Mouse (Mus musculus) myocyte (in vitro differentiated cells): Measurements from ENCODE around the gene Arhgap10. TPM values are rescaled to one million over a fixed set of nuclear protein-coding genes. Genes with fewer than 3 reads are reported as not detected.

Experiments
- H3K27me3 ChIP-seq: one replicate; pipeline ENCODE4 v1.6.1; 2011; ENCODE audit not compliant: control insufficient read depth, insufficient read depth, insufficient read length
- H3K36me3 ChIP-seq: one replicate; pipeline ENCODE4 v1.6.1; 2011; ENCODE audit not compliant: control insufficient read depth, insufficient read depth
- H3K4me2 ChIP-seq: one replicate; pipeline ENCODE4 v1.6.1; 2011; ENCODE audit warnings: low read depth, control low read depth
- H3K4me3 ChIP-seq: one replicate; pipeline ENCODE4 v1.5.1; 2011; ENCODE audit warnings: mild to moderate bottlenecking, control low read depth, moderate library complexity
- H3K79me2 ChIP-seq: one replicate; pipeline ENCODE4 v1.6.1; 2011; ENCODE audit not compliant: control insufficient read depth, insufficient read depth
- H3ac ChIP-seq: one replicate; pipeline ENCODE4 v1.6.1; 2011; ENCODE audit not compliant: control insufficient read depth, insufficient read length
- CEBPB ChIP-seq: IDR thresholded peaks from 2 replicates; pipeline ENCODE4 v1.6.1; 2011; ENCODE audit warnings: mild to moderate bottlenecking, moderate library complexity; ENCODE audit not compliant: poor library complexity, insufficient read depth, severe bottlenecking
- E2F4 ChIP-seq: IDR thresholded peaks from one replicate; pipeline ENCODE4 v1.6.1; 2011; ENCODE audit warnings: mild to moderate bottlenecking, control low read depth, moderate library complexity; ENCODE audit not compliant: insufficient read depth
- MAX ChIP-seq: IDR thresholded peaks from one replicate; pipeline ENCODE4 v1.6.1; 2011; ENCODE audit warnings: low read depth, mild to moderate bottlenecking, control low read depth
- MYOD1 ChIP-seq, 3 experiments: IDR thresholded peaks; one replicate each; pipeline ENCODE4 v1.6.1; 2011; ENCODE audit warnings: control low read depth in 2 of 3, low read depth in 2 of 3, mild to moderate bottlenecking in 2 of 3, moderate library complexity in 1 of 3; ENCODE audit not compliant: insufficient read length in 2 of 3, control insufficient read depth in 1 of 3
- MYOG ChIP-seq, 3 experiments: IDR thresholded peaks; one replicate each; pipeline ENCODE4 v1.6.1; 2011; ENCODE audit warnings: control low read depth in 2 of 3, low read depth in 2 of 3, mild to moderate bottlenecking in 2 of 3; ENCODE audit not compliant: insufficient read length in 2 of 3, control insufficient read depth in 1 of 3, insufficient read depth in 1 of 3
- POLR2A ChIP-seq: IDR thresholded peaks from one replicate; pipeline ENCODE4 v1.6.1; 2011; ENCODE audit warnings: low read depth, mild to moderate bottlenecking, control low read depth, moderate library complexity; ENCODE audit not compliant: insufficient read length
- POLR2AphosphoS2 ChIP-seq: IDR thresholded peaks from one replicate; pipeline ENCODE4 v1.6.1; 2011; ENCODE audit warnings: low read depth, control low read depth; ENCODE audit not compliant: insufficient read length
- REST ChIP-seq: IDR thresholded peaks from one replicate; pipeline ENCODE4 v1.6.1; 2011; ENCODE audit warnings: mild to moderate bottlenecking, control low read depth, moderate library complexity; ENCODE audit not compliant: insufficient read depth, insufficient read length
- SRF ChIP-seq: IDR thresholded peaks from one replicate; pipeline ENCODE4 v1.6.1; 2011; ENCODE audit warnings: low read depth; ENCODE audit not compliant: control insufficient read depth, insufficient read length
- TCF12 ChIP-seq: IDR thresholded peaks from one replicate; pipeline ENCODE4 v1.6.1; 2011; ENCODE audit warnings: mild to moderate bottlenecking, control low read depth; ENCODE audit not compliant: poor library complexity, insufficient read depth, severe bottlenecking
- TCF3 ChIP-seq: IDR thresholded peaks from one replicate; pipeline ENCODE4 v1.6.1; 2011; ENCODE audit warnings: low read depth, control low read depth; ENCODE audit not compliant: insufficient read length
- USF1 ChIP-seq: IDR thresholded peaks from one replicate; pipeline ENCODE4 v1.6.1; 2011; ENCODE audit warnings: low read depth, mild to moderate bottlenecking, control low read depth, moderate library complexity
- polyA plus RNA-seq: library from polyadenylated mRNA; unstranded; fragments of >200 nt; fragmentation: generic; extraction: Trizol; gene quantifications from one replicate; pipeline ENCODE4 v1.2.1, GENCODE M21; 2012; ENCODE audit warnings: missing spikeins

Gene Arhgap10
- polyA plus RNA-seq, 1 experiment = 18.1 TPM

GRCm38 (mm10) chr8:77484817-77485216 lies 32.9 kb downstream of the Arhgap10 start:
- Histone ChIP-seq H3ac (no peak overlapping the region), H3K4me2 (no peak overlapping the region), H3K27me3 (no peaks in the 10 kb centered on the region), H3K4me3 (no peak overlapping the region), H3K36me3 (no peaks in the 10 kb centered on the region), H3K79me2 (peaks cover 66% of the 10 kb centered on the region)
- no peak for TF ChIP-seq MYOD1 (IDR thresholded peaks at IDR 0.05; ENCODE audit: control insufficient read depth in 1 of 3, insufficient read length in 2 of 3, low read depth in 2 of 3)
- TF ChIP-seq USF1 = no peak
- no peak for TF ChIP-seq MYOG (IDR thresholded peaks at IDR 0.05; ENCODE audit: control insufficient read depth in 1 of 3, insufficient read depth in 1 of 3, insufficient read length in 2 of 3, low read depth in 2 of 3)
- TF ChIP-seq CEBPB = no peak
- TF ChIP-seq SRF = no peak
- TF ChIP-seq TCF3 = no peak

- H3ac ChIP-seq = no peak overlapping the region
- H3K4me3 ChIP-seq = no peak overlapping the region
- peaks cover 66% of the 10 kb centered on the region for H3K79me2 ChIP-seq
- TF ChIP-seq SRF (no peak), E2F4 (no peak), TCF3 (no peak), CEBPB (no peak), MYOD1 (IDR thresholded peaks at IDR 0.05; ENCODE audit: control insufficient read depth in 1 of 3, insufficient read length in 2 of 3, low read depth in 2 of 3) (no peak), REST (no peak), MAX (no peak), USF1 (no peak), POLR2A (no peak), POLR2AphosphoS2 (no peak), TCF12 (no peak), MYOG (IDR thresholded peaks at IDR 0.05; ENCODE audit: control insufficient read depth in 1 of 3, insufficient read depth in 1 of 3, insufficient read length in 2 of 3, low read depth in 2 of 3) (no peak)
- no peak overlapping the region for H3K4me2 ChIP-seq
- no peaks in the 10 kb centered on the region for H3K36me3 ChIP-seq
- no peaks in the 10 kb centered on the region for H3K27me3 ChIP-seq
Observed at GRCm38 (mm10) chr8:77484266-77484665, 33.5 kb downstream of the Arhgap10 start.

GRCm38 (mm10) chr8:77483676-77484075 lies 34.1 kb downstream of the Arhgap10 start:
- Histone ChIP-seq H3K4me2 (no peak overlapping the region), H3K36me3 (no peaks in the 10 kb centered on the region), H3K27me3 (no peaks in the 10 kb centered on the region), H3K79me2 (peaks cover 68% of the 10 kb centered on the region), H3K4me3 (no peak overlapping the region), H3ac (no peak overlapping the region)
- TF ChIP-seq MYOG (IDR thresholded peaks at IDR 0.05; ENCODE audit: control insufficient read depth in 1 of 3, insufficient read depth in 1 of 3, insufficient read length in 2 of 3, low read depth in 2 of 3) = peak in 1 of 3 experiments; percentile 15
- no peak for TF ChIP-seq SRF
- TF ChIP-seq MYOD1 (IDR thresholded peaks at IDR 0.05; ENCODE audit: control insufficient read depth in 1 of 3, insufficient read length in 2 of 3, low read depth in 2 of 3) = peak in 1 of 3 experiments; percentile 32

GRCm38 (mm10) chr8:77481791-77482190 lies 36.0 kb downstream of the Arhgap10 start:
- Histone ChIP-seq H3K36me3 (no peaks in the 10 kb centered on the region), H3ac (no peak overlapping the region), H3K4me2 (peak overlapping the region; percentile 59), H3K79me2 (peaks cover 73% of the 10 kb centered on the region), H3K27me3 (no peaks in the 10 kb centered on the region), H3K4me3 (no peak overlapping the region)
- TF ChIP-seq CEBPB = no peak
- no peak for TF ChIP-seq MAX
- TF ChIP-seq MYOG (IDR thresholded peaks at IDR 0.05; ENCODE audit: control insufficient read depth in 1 of 3, insufficient read depth in 1 of 3, insufficient read length in 2 of 3, low read depth in 2 of 3) = no peak
- no peak for TF ChIP-seq SRF
- no peak for TF ChIP-seq POLR2A
- TF ChIP-seq TCF12 = no peak
- TF ChIP-seq TCF3 = no peak
- no peak for TF ChIP-seq REST
- TF ChIP-seq E2F4 = no peak
- TF ChIP-seq USF1 = no peak

GRCm38 (mm10) chr8:77479995-77480394 lies 37.8 kb downstream of the Arhgap10 start:
- no peak overlapping the region for H3K4me3 ChIP-seq
- no peak overlapping the region for H3K4me2 ChIP-seq
- H3ac ChIP-seq = no peak overlapping the region
- H3K27me3 ChIP-seq = no peaks in the 10 kb centered on the region
- no peak for TF ChIP-seq REST
- no peak for TF ChIP-seq MAX
- no peak for TF ChIP-seq SRF
- TF ChIP-seq MYOG (IDR thresholded peaks at IDR 0.05; ENCODE audit: control insufficient read depth in 1 of 3, insufficient read depth in 1 of 3, insufficient read length in 2 of 3, low read depth in 2 of 3) = no peak
- no peak for TF ChIP-seq CEBPB
- no peak for TF ChIP-seq TCF12
- no peak for TF ChIP-seq USF1
- TF ChIP-seq E2F4 = no peak
- TF ChIP-seq POLR2A = no peak
- no peak for TF ChIP-seq TCF3
- no peak for TF ChIP-seq MYOD1 (IDR thresholded peaks at IDR 0.05; ENCODE audit: control insufficient read depth in 1 of 3, insufficient read length in 2 of 3, low read depth in 2 of 3)
- TF ChIP-seq POLR2AphosphoS2 = no peak
- peaks cover 68% of the 10 kb centered on the region for H3K79me2 ChIP-seq
- no peaks in the 10 kb centered on the region for H3K36me3 ChIP-seq
